Mouse (Mus musculus): ENCODE measurements at regions not wholly inside any gene's neighbourhood (a gene's known extent, or its start where the extent isn't known, plus 50 kb on each side); places are given as distances from the start of the nearest gene placed in this dataset.

GRCm38 (mm10) chr15:96794177-96794719, 94.7 kb upstream of the Slc38a2 start:
- TF ChIP-seq CTCF (IDR thresholded peaks at IDR 0.05; ENCODE audit: insufficient read depth, low read depth, low read length) (no peak), POLR2A (IDR thresholded peaks at IDR 0.05; ENCODE audit: insufficient read depth, low read depth, low read length) (no peak)

All from olfactory bulb, adult 2 months (tissue).